Mouse (Mus musculus) C2C12 (cell line): ENCODE results near the gene Pip5k1c.

Source experiments
- CEBPB ChIP-seq: IDR thresholded peaks from one replicate; pipeline ENCODE4 v1.6.1; 2011; ENCODE audit warnings: low read depth, mild to moderate bottlenecking, control low read depth, moderate library complexity
- CTCF ChIP-seq: IDR thresholded peaks from one replicate; pipeline ENCODE4 v1.5.1; 2011; ENCODE audit not compliant: control insufficient read depth, insufficient read depth, insufficient read length
- FOSL1 ChIP-seq: IDR thresholded peaks from one replicate; pipeline ENCODE4 v1.8.0; 2011; ENCODE audit warnings: mild to moderate bottlenecking, low read length; ENCODE audit not compliant: poor library complexity, insufficient read depth, severe bottlenecking
- MAX ChIP-seq: IDR thresholded peaks from one replicate; pipeline ENCODE4 v1.6.1; 2011; ENCODE audit warnings: mild to moderate bottlenecking, control low read depth
- MYOD1 ChIP-seq: IDR thresholded peaks from one replicate; pipeline ENCODE4 v1.6.1; 2011; ENCODE audit warnings: low read depth; ENCODE audit not compliant: control insufficient read depth, insufficient read length
- USF1 ChIP-seq: IDR thresholded peaks from one replicate; pipeline ENCODE4 v1.6.1; 2011; ENCODE audit warnings: low read depth, mild to moderate bottlenecking, control low read depth, moderate library complexity

- no peak for TF ChIP-seq CTCF
- no peak for TF ChIP-seq USF1
- TF ChIP-seq MAX = peak; percentile 34
- no peak for TF ChIP-seq CEBPB
- TF ChIP-seq MYOD1 = no peak
- no peak for TF ChIP-seq FOSL1
Measured at GRCm38 (mm10) chr10:81285694-81286450, 6.9 kb upstream of the Pip5k1c start.
